Mouse (Mus musculus): Measurements from ENCODE around the gene Adra2a. TPM values are rescaled to one million over a fixed set of nuclear protein-coding genes. Genes with fewer than 3 reads are reported as not detected.

Gene Adra2a
- polyA plus RNA-seq, 2 experiments, result 0.04 to 0.09 TPM

DNA sequence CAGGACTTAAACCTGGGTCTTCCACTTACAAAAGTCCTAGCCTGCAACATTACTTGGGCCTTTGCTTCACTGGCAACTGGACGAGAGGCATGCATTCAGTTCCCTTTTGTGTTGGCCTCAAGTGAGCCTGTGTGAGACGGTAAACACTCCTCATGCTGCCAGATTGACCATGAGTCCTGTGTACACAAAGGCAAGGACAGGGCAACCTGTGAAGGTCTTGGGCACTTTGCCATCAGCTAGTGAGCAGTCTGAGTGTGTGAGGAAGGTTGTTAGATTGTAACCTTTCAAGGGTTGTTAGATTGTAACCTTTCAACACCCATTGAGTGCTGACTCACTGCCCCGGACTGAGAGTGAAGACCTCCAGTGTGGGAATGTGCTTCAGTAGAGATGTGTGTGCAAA, 49.6 kb downstream of the Adra2a start:
- no peaks in the 10 kb centered on the region for H3K4me1 ChIP-seq (replicated peaks; ENCODE audit: control insufficient read depth in 2 of 2, insufficient read depth in 2 of 2, low read length in 1 of 2)
- 64% methylated on average over 3 of the region's 3 CpGs for WGBS (ENCODE audit: insufficient replicate concordance)
- H3K4me3 ChIP-seq (ENCODE audit: insufficient read depth in 1 of 2, low read depth in 2 of 2, low read length in 2 of 2), result no peak overlapping the region
- no peak overlapping the region for H3K9ac ChIP-seq (replicated peaks)
- DNase-seq (ENCODE audit: low read depth in 3 of 3, low spot score in 3 of 3), result no peak
- H3K27ac ChIP-seq, result no peak overlapping the region
- no peaks in the 10 kb centered on the region for H3K36me3 ChIP-seq (replicated peaks; ENCODE audit: control insufficient read depth, insufficient read depth, low read depth)
- TF ChIP-seq EP300 (IDR thresholded peaks at IDR 0.05; ENCODE audit: low read depth), result no peak
- no peak for TF ChIP-seq CTCF (IDR thresholded peaks at IDR 0.05; ENCODE audit: low read depth)
- H3K27me3 ChIP-seq (ENCODE audit: control insufficient read depth, insufficient read depth, low read length), result no peaks in the 10 kb centered on the region
- H3K4me2 ChIP-seq (ENCODE audit: low read depth), result no peak overlapping the region
- no peak for ATAC-seq (ENCODE audit: insufficient read depth)
- H3K9me3 ChIP-seq (ENCODE audit: control insufficient read depth, low read length), result no peaks in the 10 kb centered on the region

DNA sequence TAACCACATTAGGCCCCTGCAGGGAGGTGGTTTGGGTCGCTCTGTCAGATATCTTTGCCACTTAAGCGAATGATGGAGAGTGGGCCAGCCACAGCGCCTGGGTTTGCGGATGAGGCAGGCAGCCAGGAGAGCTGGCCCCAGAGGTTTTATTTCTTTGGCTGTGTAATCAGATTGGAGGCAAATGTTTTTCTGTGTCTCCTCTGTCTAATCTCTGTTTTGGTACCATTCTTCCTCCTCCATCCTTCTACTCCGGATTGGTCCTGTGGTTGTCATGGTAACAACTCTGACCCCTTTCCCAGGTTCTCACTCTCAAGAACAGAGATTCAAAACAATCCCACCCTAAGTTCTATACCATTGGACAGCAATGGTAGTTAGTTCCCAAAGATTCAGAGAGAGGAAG, 51.8 kb downstream of the Adra2a start:
- H3K4me1 ChIP-seq (replicated peaks; ENCODE audit: control insufficient read depth in 2 of 2, insufficient read depth in 2 of 2, low read length in 1 of 2), result no peaks in the 10 kb centered on the region
- H3K9ac ChIP-seq (replicated peaks), result no peak overlapping the region
- H3K27ac ChIP-seq, result no peak overlapping the region
- 63% methylated on average over 5 of the region's 5 CpGs for WGBS (ENCODE audit: insufficient replicate concordance)
- H3K9me3 ChIP-seq (ENCODE audit: control insufficient read depth, low read length), result no peaks in the 10 kb centered on the region
- H3K36me3 ChIP-seq (replicated peaks; ENCODE audit: control insufficient read depth, insufficient read depth, low read depth), result no peaks in the 10 kb centered on the region
- no peak for TF ChIP-seq CTCF (IDR thresholded peaks at IDR 0.05; ENCODE audit: low read depth)
- no peak for TF ChIP-seq EP300 (IDR thresholded peaks at IDR 0.05; ENCODE audit: low read depth)
- ATAC-seq (ENCODE audit: insufficient read depth), result no peak
- H3K27me3 ChIP-seq (ENCODE audit: control insufficient read depth, insufficient read depth, low read length), result no peaks in the 10 kb centered on the region
- no peak overlapping the region for H3K4me2 ChIP-seq (ENCODE audit: low read depth)
- DNase-seq (ENCODE audit: low read depth in 3 of 3, low spot score in 3 of 3), result no peak
- H3K4me3 ChIP-seq (ENCODE audit: insufficient read depth in 1 of 2, low read depth in 2 of 2, low read length in 2 of 2), result no peak overlapping the region

DNA sequence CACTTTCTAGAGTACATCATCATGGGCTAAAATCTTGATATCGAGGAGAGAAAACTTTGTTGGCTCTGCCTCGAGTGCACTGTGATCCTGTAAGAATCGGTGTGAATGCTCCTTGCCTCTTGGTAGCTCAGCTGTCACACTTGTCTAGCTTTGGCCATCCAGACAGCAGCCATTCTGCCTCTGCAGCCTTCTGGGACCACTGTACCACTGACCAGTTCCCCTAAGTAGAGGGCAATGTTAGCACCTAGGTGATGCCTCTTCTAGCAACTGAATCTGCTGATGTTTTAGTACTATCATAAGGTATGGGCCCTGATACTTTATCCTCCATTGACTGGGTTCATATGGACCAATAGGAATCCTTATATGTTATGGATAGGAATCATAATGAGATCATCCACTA, 54.4 kb downstream of the Adra2a start:
- no peaks in the 10 kb centered on the region for H3K36me3 ChIP-seq (replicated peaks; ENCODE audit: control insufficient read depth, insufficient read depth, low read depth)
- WGBS (ENCODE audit: insufficient replicate concordance), result 53% methylated on average over 3 of the region's 3 CpGs
- no peak for ATAC-seq (ENCODE audit: insufficient read depth)

More for the DNA sequence above, 54.4 kb downstream of the Adra2a start:
- H3K9ac ChIP-seq (replicated peaks), result no peak overlapping the region
- no peaks in the 10 kb centered on the region for H3K9me3 ChIP-seq (ENCODE audit: control insufficient read depth, low read length)
- TF ChIP-seq CTCF (IDR thresholded peaks at IDR 0.05; ENCODE audit: low read depth) (no peak), EP300 (IDR thresholded peaks at IDR 0.05; ENCODE audit: low read depth) (no peak)
- no peak for DNase-seq (ENCODE audit: low read depth in 3 of 3, low spot score in 3 of 3)
- no peak overlapping the region for H3K27ac ChIP-seq
- no peaks in the 10 kb centered on the region for H3K27me3 ChIP-seq (ENCODE audit: control insufficient read depth, insufficient read depth, low read length)
- H3K4me1 ChIP-seq (replicated peaks; ENCODE audit: control insufficient read depth in 2 of 2, insufficient read depth in 2 of 2, low read length in 1 of 2), result no peaks in the 10 kb centered on the region
- H3K4me2 ChIP-seq (ENCODE audit: low read depth), result no peak overlapping the region
- no peak overlapping the region for H3K4me3 ChIP-seq (ENCODE audit: insufficient read depth in 1 of 2, low read depth in 2 of 2, low read length in 2 of 2)

Other genes starting within 250 kb of the Adra2a start
- 3.0 and 6.6 TPM in 2 replicates for gene Pdcd4, start 151.9 kb upstream of the Adra2a start, polyA plus RNA-seq (2012; rRNA removed)
- 16.2 and 16.6 TPM in 2 replicates for gene Pdcd4, start 151.9 kb upstream of the Adra2a start, polyA plus RNA-seq (2014; fragmentation: Nextera tagmentation; extraction: Ambion mirVana)
- 9.7 and 9.8 TPM in 2 replicates for gene Shoc2, start 99.8 kb upstream of the Adra2a start, polyA plus RNA-seq (2012; rRNA removed)
- gene Shoc2, start 99.8 kb upstream of the Adra2a start, polyA plus RNA-seq (2014; fragmentation: Nextera tagmentation; extraction: Ambion mirVana), result 18.9 and 21.1 TPM in 2 replicates
- gene Bbip1, start 99.5 kb upstream of the Adra2a start, polyA plus RNA-seq (2012; rRNA removed), result 14.3 and 26.6 TPM in 2 replicates
- gene Bbip1, start 99.5 kb upstream of the Adra2a start, polyA plus RNA-seq (2014; fragmentation: Nextera tagmentation; extraction: Ambion mirVana), result 55.2 and 61.2 TPM in 2 replicates

Measured in liver, embryonic 14.5 days (tissue).